ENCODE assay signal across 23 mouse cellular contexts in the genomic region with DNA sequence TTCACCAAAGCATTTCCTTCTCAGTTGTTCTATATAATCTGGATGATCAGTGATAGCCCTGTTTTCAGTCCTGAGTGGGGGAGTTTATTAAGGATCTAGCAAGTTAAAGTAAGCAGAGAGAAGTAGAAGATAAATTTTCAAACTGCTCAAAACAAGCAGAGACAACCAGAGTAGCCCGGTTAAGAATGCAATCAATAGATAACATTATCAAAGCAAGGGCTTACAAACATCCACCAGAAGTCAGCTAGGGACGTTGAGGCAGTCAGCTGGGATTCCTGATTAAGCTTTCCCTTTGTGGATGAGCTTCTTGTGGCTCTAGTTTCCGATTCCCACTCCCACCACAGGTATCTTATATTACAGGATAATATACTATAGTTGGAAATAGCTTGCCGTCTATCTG.
"Had no signal": no experiment of that assay in that cellular context is flagged by ENCODE, and none has a peak within 500 bp of the region (broad histone marks: within the 10 kb centered on the region; RNA-seq: fewer than 3 reads in every experiment).

No protein-coding gene starts in this region.

- H3K27me3 ChIP-seq: limb, embryonic 12.5 days; limb, embryonic 15.5 days; midbrain, embryonic 13.5 days; neural tube, embryonic 12.5 days; neural tube, embryonic 15.5 days had no signal

- H3K36me3 ChIP-seq: limb, embryonic 12.5 days; limb, embryonic 15.5 days; midbrain, embryonic 10.5 days; midbrain, embryonic 13.5 days; neural tube, embryonic 12.5 days; neural tube, embryonic 15.5 days had no signal

- H3K4me2 ChIP-seq: limb, embryonic 12.5 days; limb, embryonic 15.5 days; midbrain, embryonic 13.5 days; neural tube, embryonic 12.5 days; neural tube, embryonic 15.5 days had no signal

- H3K9me3 ChIP-seq: limb, embryonic 12.5 days; limb, embryonic 15.5 days; midbrain, embryonic 10.5 days; midbrain, embryonic 13.5 days; neural tube, embryonic 12.5 days; neural tube, embryonic 15.5 days had no signal

- ATAC-seq: inflammation-experienced regulatory T-cells, adult 6 months; intestine, embryonic 16.5 days; midbrain, embryonic 13.5 days had no signal

- DNase-seq: kidney, adult 18-20 months; kidney, adult 9 months; kidney, postnatal 25 days; layer of hippocampus, postnatal 36 days; left cerebral cortex, postnatal 4 days; lung, adult 2 months; lung, postnatal 14 days; lung, postnatal 4 days; right cerebral cortex, adult 18-20 months; thymus, adult 2 months; thymus, postnatal 14 days; thymus, postnatal 4 days had no signal

- H3K27ac ChIP-seq: kidney, postnatal 0 days; layer of hippocampus, adult 2 months; limb, embryonic 12.5 days; limb, embryonic 15.5 days; midbrain, embryonic 10.5 days; midbrain, embryonic 13.5 days; neural tube, embryonic 12.5 days; neural tube, embryonic 15.5 days; stomach, postnatal 0 days had no signal

- H3K4me3 ChIP-seq: layer of hippocampus, adult 2 months; limb, embryonic 12.5 days; limb, embryonic 15.5 days; midbrain, embryonic 10.5 days; midbrain, embryonic 13.5 days; neural tube, embryonic 12.5 days; neural tube, embryonic 15.5 days had no signal

- H3K9ac ChIP-seq: limb, embryonic 12.5 days; limb, embryonic 15.5 days; midbrain, embryonic 13.5 days; neural tube, embryonic 12.5 days; neural tube, embryonic 15.5 days had no signal
